Mouse (Mus musculus) CH12.LX (cell line): ENCODE results near the gene Dnajc15.

Source experiments
- BHLHE40 ChIP-seq: IDR thresholded peaks from 2 replicates; pipeline ENCODE4 v1.6.1; 2011; ENCODE audit warnings: mild to moderate bottlenecking, low read depth, low read length, improper control_type of control experiment
- CHD1 ChIP-seq: IDR thresholded peaks from 2 replicates; pipeline ENCODE4 v1.6.1; 2012; ENCODE audit warnings: low read depth, low read length, improper control_type of control experiment, inconsistent platforms
- CTCF ChIP-seq, 2 experiments: IDR thresholded peaks in 1 of 2; conservative IDR thresholded peaks in 1 of 2; 2 replicates each; pipeline ENCODE4 v1.5.1; 2011 to 2012; ENCODE audit warnings: low read depth in 2 of 2, low read length in 2 of 2, improper control_type of control experiment in 1 of 2, inconsistent platforms in 1 of 2, mild to moderate bottlenecking in 1 of 2, moderate library complexity in 1 of 2
- HCFC1 ChIP-seq: IDR thresholded peaks from 2 replicates; pipeline ENCODE4 v1.6.1; 2012; ENCODE audit warnings: low read depth, mild to moderate bottlenecking, inconsistent platforms, low read length, improper control_type of control experiment
- POLR2A ChIP-seq: IDR thresholded peaks from 2 replicates; pipeline ENCODE4 v1.6.1; 2011; ENCODE audit warnings: low read depth, mild to moderate bottlenecking, improper control_type of control experiment, low read length
- RAD21 ChIP-seq: IDR thresholded peaks from 2 replicates; pipeline ENCODE4 v1.6.1; 2011; ENCODE audit warnings: low read depth, mild to moderate bottlenecking, low read length, improper control_type of control experiment, moderate library complexity
- ZKSCAN1 ChIP-seq: IDR thresholded peaks from 2 replicates; pipeline ENCODE4 v1.6.1; 2012; ENCODE audit warnings: low read depth, inconsistent platforms, low read length, improper control_type of control experiment, borderline replicate concordance
- ZNF384 ChIP-seq: IDR thresholded peaks from 2 replicates; pipeline ENCODE4 v1.6.1; 2012; ENCODE audit warnings: low read depth, low read length, improper control_type of control experiment, inconsistent platforms

- peak; percentile 54; the same call in 1 of the 2 replicates for TF ChIP-seq POLR2A
- no peak for TF ChIP-seq BHLHE40
- no peak for TF ChIP-seq RAD21
- TF ChIP-seq CHD1, result no peak
- TF ChIP-seq CTCF (conservative IDR thresholded peaks at IDR 0.05 in 1 of 2, IDR thresholded peaks at IDR 0.05 in 1 of 2; ENCODE audit: low read depth in 2 of 2, low read length in 2 of 2), result no peak
- no peak for TF ChIP-seq ZKSCAN1
- TF ChIP-seq HCFC1, result peak; percentile 78
- no peak for TF ChIP-seq ZNF384
Measured at GRCm38 (mm10) chr14:77874304-77875241, at the start of gene Dnajc15.
